Mouse (Mus musculus) gastrocnemius, adult 2 months (tissue): ENCODE results near the gene 4932438H23Rik. TPM values are rescaled to one million over a fixed set of nuclear protein-coding genes. Genes with fewer than 3 reads are reported as not detected.

Experiments used
- DNase-seq: peaks from one replicate; pipeline ENCODE4 v3.0.0; 2022
- H3K27ac ChIP-seq: fragments of 200-600 bp; 2 replicates; pipeline ENCODE4 v1.8.1; 2022; ENCODE audit warnings: mild to moderate bottlenecking
- H3K4me3 ChIP-seq: fragments of 200-600 bp; 2 replicates; pipeline ENCODE4 v1.8.1; 2022; ENCODE audit warnings: mild to moderate bottlenecking, moderate library complexity
- CTCF ChIP-seq: fragments of 200-600 bp; IDR thresholded peaks from 2 replicates; pipeline ENCODE4 v1.8.1; 2022; ENCODE audit warnings: antibody characterized with exemption, mild to moderate bottlenecking, moderate library complexity
- intact Hi-C: fragments of 180-260 bp; cut with DNase I; formaldehyde crosslinking; loops from one replicate; pipeline ENCODE4 v1.15.1; 2025
- total RNA-seq, 2 experiments: library from RNA; stranded (reverse); gene quantifications; 2 replicates each; pipeline ENCODE4 v1.2.3; 2021

The 4932438H23Rik gene
- total RNA-seq, 2 experiments from 2014 or later = 0.08 to 0.48 TPM

- intact Hi-C loops = loop anchor here (2.0 to 5.0 kb wide), 3 partner anchors 34 to 631 kb away; partner anchors contain the start of genes Cfap298 and Paxbp1
- no peak for TF ChIP-seq CTCF
- Histone ChIP-seq H3K4me3 (peak within 1 kb of the TSS; percentile 100), H3K27ac (peak within 1 kb of the TSS; percentile 96)
- peak; percentile 95 for DNase-seq
Observed at GRCm38 (mm10) chr16:91011021-91011683, 83.8 kb downstream of the 4932438H23Rik start, which contains the start of gene Synj1. Synj1 (minus strand) TSS chr16:91011308.

DNA sequence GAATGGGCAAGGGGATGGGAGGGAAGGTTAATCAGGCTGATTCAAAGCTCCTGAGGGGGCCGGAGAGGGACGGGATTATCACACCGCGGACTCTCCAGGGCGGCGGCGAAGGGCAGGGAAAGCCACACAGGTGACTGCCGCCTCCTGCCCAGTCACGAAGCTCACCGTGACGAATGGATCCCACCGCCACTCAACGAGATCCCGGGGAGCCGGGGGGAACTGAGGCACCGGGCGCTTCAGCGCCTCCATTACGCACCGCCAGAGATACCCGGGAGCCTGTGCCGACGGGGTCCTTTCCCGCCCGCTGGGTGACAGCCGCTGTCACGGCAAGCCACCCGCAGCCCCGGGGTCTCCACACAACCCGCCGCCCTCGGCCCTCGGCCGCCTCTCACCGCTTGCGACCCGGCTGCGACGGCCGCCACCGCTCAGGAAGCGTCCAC is 84.3 kb downstream of the 4932438H23Rik start:
- intact Hi-C loops = loop anchor here (2.0 to 5.0 kb wide), 3 partner anchors 34 to 632 kb away; partner anchors contain the start of genes Cfap298 and Paxbp1
- Histone ChIP-seq H3K4me3 (peak overlapping the region; percentile 100), H3K27ac (peak overlapping the region; percentile 96)
- TF ChIP-seq CTCF = no peak
- no peak for DNase-seq

DNA sequence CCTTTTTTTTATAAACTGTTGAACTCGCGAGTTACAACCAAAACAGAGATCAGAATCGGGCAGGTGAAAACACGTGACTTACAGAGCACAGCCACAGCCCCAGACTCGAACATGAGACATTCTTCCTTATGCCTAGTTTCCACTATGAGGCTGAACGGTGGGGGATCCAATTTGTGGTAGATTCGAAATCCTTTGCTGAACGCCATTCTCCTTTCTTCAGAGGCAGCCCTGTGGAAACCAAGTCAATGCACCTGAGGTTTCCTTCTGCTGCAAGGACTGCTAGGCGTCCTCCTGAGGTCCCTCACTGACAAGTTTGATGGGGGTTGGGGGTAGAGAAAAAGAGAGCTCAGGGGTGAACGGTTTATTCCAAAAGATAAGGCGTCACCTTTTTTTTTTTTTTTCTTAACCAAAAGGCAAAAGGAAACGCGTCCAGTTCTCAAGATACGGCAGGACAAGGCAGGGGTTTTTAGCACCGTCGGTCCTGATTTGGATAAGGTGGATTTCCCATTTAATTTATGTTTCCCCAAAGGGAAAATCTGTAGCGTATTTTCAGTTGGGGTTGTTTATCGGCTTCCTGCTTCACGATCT is 84.9 kb downstream of the 4932438H23Rik start:
- no peak for TF ChIP-seq CTCF
- Histone ChIP-seq H3K4me3 (peak overlapping the region; percentile 100), H3K27ac (peak overlapping the region; percentile 96)
- no peak for DNase-seq
- intact Hi-C loops = loop anchor here (2.0 to 5.0 kb wide), 3 partner anchors 35 to 632 kb away; partner anchors contain the start of genes Cfap298 and Paxbp1

DNA sequence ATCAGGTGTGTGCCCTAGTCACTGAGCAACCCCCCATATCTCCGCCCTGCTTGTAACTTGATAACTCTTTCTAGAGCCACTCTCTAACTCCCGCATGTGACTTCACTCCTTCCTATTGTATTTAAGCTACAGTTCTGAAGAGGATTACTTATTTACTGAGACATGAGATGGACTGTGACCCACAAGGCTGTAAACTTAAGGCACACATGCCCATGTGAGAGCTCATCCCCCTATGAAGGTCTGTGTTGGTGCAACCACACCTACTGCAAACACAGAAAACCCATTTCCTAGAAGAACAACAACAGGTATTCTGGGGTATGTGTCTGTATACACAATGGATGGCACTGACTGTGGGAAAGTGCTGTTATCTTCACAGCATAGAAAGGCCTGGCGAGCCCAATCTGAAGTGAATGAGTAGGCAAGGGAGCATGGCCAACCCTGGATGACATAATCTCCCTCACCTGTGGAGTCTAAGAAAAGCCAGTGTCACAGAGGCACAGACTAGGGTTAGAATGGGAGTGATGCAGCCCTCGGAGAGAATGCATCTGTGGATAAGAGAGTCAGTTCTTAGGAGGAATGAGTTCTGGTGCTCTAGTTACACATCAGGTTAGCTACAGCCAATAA is 89.9 kb downstream of the 4932438H23Rik start:
- Histone ChIP-seq H3K4me3 (no peak overlapping the region), H3K27ac (no peak overlapping the region)
- intact Hi-C loops = no loop called here
- DNase-seq = no peak
- TF ChIP-seq CTCF = no peak

Other genes with a start within 250 kb of the 4932438H23Rik start
- gene Cfap298, start 160.0 kb downstream of the 4932438H23Rik start, total RNA-seq = 10 to 100 TPM; 33.1 to 33.8 TPM
- gene Synj1, start 83.8 kb downstream of the 4932438H23Rik start, total RNA-seq = 10 to 100 TPM; 11.2 to 13.8 TPM
- 10 to 100 TPM; 10.7 to 11.6 TPM for gene Paxbp1, start 50.6 kb downstream of the 4932438H23Rik start, total RNA-seq
- not detected for gene Olig2, start 130.3 kb upstream of the 4932438H23Rik start, total RNA-seq
- gene Olig1, start 174.7 kb upstream of the 4932438H23Rik start, total RNA-seq = not detected